Mouse (Mus musculus) neural tube, embryonic 12.5 days (tissue): ENCODE measurements around the gene Ncoa6. TPM values are rescaled to one million over a fixed set of nuclear protein-coding genes. Genes with fewer than 3 reads are reported as not detected.
A peak's percentile ranks its signal among the peaks of the same experiment; 100 is the strongest.
"Not testable (repeated sequence)": the region's sequence is repeated elsewhere in the genome, so short reads cannot be mapped to it uniquely, and the experiment has no call there.

Experiments
- ATAC-seq: fragments of 200-750 bp; cut with Nextera tagmentation; 2 replicates; pipeline ENCODE4 v1.8.0; 2017; ENCODE audit warnings: low read depth, mild to moderate bottlenecking, moderate TSS enrichment, moderate library complexity; ENCODE audit not compliant: low FRiP score
- H3K27ac ChIP-seq: fragments of 300-500 bp; sonication (generic); 2 replicates; pipeline ENCODE4 v1.5.1; 2016
- H3K27me3 ChIP-seq: fragments of 300-500 bp; sonication (generic); replicated peaks from 2 replicates; pipeline ENCODE4 v1.6.1; 2016; ENCODE audit warnings: mild to moderate bottlenecking
- H3K36me3 ChIP-seq: fragments of 300-500 bp; sonication (generic); 2 replicates; pipeline ENCODE4 v1.6.1; 2016; ENCODE audit warnings: mild to moderate bottlenecking
- H3K4me1 ChIP-seq: fragments of 300-500 bp; sonication (generic); 2 replicates; pipeline ENCODE4 v1.6.1; 2016
- H3K4me2 ChIP-seq: fragments of 300-500 bp; sonication (generic); replicated peaks from 2 replicates; pipeline ENCODE4 v1.6.1; 2016; ENCODE audit warnings: mild to moderate bottlenecking
- H3K4me3 ChIP-seq: fragments of 300-500 bp; sonication (generic); 2 replicates; pipeline ENCODE4 v1.5.1; 2016
- H3K9ac ChIP-seq: fragments of 300-500 bp; sonication (generic); 2 replicates; pipeline ENCODE4 v1.6.1; 2016; ENCODE audit warnings: mild to moderate bottlenecking
- H3K9me3 ChIP-seq: fragments of 300-500 bp; sonication (generic); 2 replicates; pipeline ENCODE4 v1.6.1; 2016; ENCODE audit warnings: mild to moderate bottlenecking
- WGBS: fragments of 180-500 bp; shearing (Covaris S2); methylation state at CpG from one replicate; pipeline ENCODE4 v1.1.7; 2016; 5-methylcytosine and 5-hydroxymethylcytosine counted together
- polyA plus RNA-seq: library from polyadenylated mRNA; unstranded; fragments of >200 nt; fragmentation: Nextera tagmentation; extraction: Ambion mirVana; gene quantifications from 2 replicates; pipeline ENCODE4 v1.2.1, GENCODE M21; 2016

Gene Ncoa6
- polyA plus RNA-seq, 1 experiment from 2014 or later: 27.7 TPM

DNA sequence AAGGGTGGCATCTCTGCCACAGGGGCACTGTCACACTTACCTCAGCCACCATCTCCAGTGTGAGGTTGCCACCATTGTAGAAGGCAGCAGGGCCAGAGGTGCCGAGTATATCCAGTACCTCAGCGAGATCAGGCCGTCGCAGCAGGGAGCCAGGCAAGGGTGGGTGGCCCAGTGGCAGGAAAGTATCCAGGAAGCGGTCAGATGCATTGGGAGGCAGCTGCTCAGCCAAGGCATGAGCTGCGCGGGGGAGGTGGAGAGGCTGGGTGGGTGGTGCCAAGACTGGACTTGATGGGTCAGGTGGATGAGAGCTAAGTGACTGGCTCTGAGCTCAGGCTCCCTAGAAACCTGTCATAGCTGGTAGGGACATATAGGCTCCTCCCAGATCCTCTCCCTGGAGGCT lies 28.9 kb upstream of the Ncoa6 start:
- Histone ChIP-seq H3K4me1 (no peaks in the 10 kb centered on the region), H3K9ac (no peak overlapping the region), H3K27me3 (no peaks in the 10 kb centered on the region), H3K36me3 (peaks cover 49% of the 10 kb centered on the region), H3K4me3 (no peak overlapping the region), H3K4me2 (no peak overlapping the region), H3K27ac (no peak overlapping the region), H3K9me3 (no peaks in the 10 kb centered on the region)
- 85% methylated on average over 7 of the region's 7 CpGs for WGBS
- ATAC-seq: no peak

DNA sequence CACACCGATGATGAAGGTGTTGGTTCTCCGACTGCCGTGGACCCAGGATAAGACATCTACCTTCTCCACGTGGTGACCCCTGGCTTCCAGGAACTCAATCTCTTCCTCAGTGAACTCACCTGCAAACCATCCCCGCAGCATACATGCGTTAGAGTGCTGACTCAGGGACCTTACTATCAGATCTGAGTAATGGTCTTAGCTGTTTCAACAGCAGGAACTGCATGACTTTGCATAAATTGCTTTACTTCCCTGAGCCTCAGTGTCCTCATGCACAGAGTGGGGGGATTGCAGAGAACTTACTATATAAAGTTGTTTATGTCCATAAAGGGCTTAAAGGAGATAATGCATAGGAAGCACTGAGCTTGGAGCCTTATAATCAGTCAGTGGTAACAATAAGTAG lies 17.3 kb upstream of the Ncoa6 start:
- H3K36me3 ChIP-seq: peaks cover 26% of the 10 kb centered on the region
- no peak overlapping the region for H3K9ac ChIP-seq
- no peak overlapping the region for H3K4me3 ChIP-seq
- no peak overlapping the region for H3K4me2 ChIP-seq
- ATAC-seq: no peak
- 93% methylated on average over 6 of the region's 6 CpGs for WGBS
- H3K27ac ChIP-seq: no peak overlapping the region
- no peaks in the 10 kb centered on the region for H3K4me1 ChIP-seq
- H3K27me3 ChIP-seq: no peaks in the 10 kb centered on the region
- H3K9me3 ChIP-seq: no peaks in the 10 kb centered on the region

DNA sequence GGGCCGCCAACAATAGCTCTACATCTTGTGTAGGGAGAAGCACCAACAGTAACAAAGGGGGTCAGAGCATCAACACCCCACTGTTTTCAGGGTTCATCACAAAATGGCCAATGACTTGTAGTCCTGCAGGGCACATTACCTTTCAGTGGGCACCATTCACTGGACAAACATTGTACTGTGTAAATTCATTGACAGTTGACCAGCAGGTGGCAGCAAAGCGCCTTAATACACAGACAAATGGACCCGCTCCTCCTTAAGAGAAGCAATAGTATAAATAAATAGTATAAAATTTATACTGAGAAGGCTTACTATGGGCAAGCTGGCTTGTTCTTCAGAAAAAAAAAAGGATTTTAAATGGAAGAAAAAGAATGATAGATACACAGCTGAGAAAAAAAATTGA lies 8.3 kb upstream of the Ncoa6 start:
- Histone ChIP-seq H3K4me1 (no peaks in the 10 kb centered on the region), H3K27me3 (no peaks in the 10 kb centered on the region), H3K4me2 (no peak overlapping the region), H3K4me3 (no peak overlapping the region), H3K9me3 (no peaks in the 10 kb centered on the region), H3K9ac (no peak overlapping the region), H3K36me3 (no peaks in the 10 kb centered on the region), H3K27ac (no peak overlapping the region)
- 41% methylated on average over 3 of the region's 3 CpGs for WGBS
- no peak for ATAC-seq

DNA sequence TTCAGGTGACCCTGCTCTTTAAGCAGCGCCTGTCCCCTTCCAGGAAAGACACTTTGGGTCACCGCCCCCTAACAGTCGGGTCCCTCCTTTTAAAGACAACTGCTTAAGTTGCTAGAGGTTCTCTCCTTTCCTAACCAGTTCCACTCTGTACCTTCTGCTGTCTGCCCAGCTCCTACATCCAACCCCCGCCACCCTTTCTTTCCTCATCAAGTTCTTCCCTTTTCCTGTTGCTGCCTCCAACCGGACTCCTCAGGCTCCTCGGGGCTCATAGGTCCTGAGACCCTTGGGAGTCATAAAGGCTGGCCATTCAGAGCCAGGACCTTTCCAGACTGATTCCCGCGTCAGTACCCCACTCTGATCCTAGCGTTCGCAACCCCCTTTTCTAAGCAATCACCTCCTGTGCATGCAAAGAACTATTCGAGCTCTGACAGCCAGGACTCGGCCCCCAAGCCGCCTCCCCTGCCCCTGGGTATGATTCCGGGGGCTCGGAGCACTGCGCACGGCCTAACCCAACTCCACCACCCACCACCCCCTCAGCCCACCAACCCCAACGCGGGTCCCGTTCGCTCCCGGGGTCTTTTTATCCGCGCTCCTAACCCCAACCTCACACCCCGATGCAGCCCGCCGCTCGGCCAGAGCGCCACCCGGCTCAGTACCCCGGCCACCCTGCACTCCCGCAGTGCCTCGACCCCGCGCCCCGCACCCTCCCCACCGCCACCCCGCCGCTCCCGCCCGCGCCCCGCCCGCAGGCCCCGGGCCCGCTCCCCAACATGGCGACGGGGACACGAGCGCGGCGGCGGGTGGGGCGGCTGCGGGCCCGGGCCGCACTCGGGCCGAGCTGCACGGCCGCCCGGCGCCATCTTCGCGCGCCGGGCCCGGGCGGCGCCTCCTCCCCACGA lies 774 bp downstream of the Ncoa6 start:
- WGBS: under 1% methylated on average over 47 of the region's 71 CpGs
- peak overlapping the region; percentile 97 for H3K9ac ChIP-seq
- no peaks in the 10 kb centered on the region for H3K9me3 ChIP-seq
- peak; percentile 70 for ATAC-seq
- no peaks in the 10 kb centered on the region for H3K27me3 ChIP-seq
- H3K36me3 ChIP-seq: no peaks in the 10 kb centered on the region
- H3K27ac ChIP-seq: peak overlapping the region; percentile 79
- peak overlapping the region; percentile 97 for H3K4me3 ChIP-seq
- peak overlapping the region; percentile 75 for H3K4me2 ChIP-seq
- H3K4me1 ChIP-seq: peaks cover 18% of the 10 kb centered on the region

DNA sequence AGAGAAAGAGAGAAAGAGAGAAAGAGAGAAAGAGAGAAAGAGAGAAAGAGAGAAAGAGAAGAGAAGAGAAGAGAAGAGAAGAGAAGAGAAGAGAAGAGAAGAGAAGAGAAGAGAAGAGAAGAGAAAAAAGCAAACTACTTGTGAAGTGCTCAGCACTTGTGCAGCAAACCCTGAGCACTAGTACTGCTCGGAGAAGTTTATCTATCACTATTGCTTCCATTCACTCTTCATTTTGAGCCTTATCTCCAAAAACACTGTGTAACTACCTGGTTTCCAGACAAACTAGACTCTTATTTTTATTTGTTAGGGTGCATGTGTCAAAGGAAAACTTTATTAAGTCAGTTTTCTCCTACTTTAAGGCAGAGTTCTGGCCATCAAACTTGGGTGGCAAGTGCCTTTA lies 6.8 kb downstream of the Ncoa6 start:
- H3K9ac ChIP-seq: no peak overlapping the region
- no peak for ATAC-seq
- 100% methylated on average over 1 of the region's 1 CpGs for WGBS
- H3K36me3 ChIP-seq: no peaks in the 10 kb centered on the region
- H3K27me3 ChIP-seq: no peaks in the 10 kb centered on the region
- H3K9me3 ChIP-seq: no peaks in the 10 kb centered on the region
- no peak overlapping the region for H3K4me3 ChIP-seq
- no peak overlapping the region for H3K4me2 ChIP-seq
- peaks cover 11% of the 10 kb centered on the region for H3K4me1 ChIP-seq
- H3K27ac ChIP-seq: no peak overlapping the region

DNA sequence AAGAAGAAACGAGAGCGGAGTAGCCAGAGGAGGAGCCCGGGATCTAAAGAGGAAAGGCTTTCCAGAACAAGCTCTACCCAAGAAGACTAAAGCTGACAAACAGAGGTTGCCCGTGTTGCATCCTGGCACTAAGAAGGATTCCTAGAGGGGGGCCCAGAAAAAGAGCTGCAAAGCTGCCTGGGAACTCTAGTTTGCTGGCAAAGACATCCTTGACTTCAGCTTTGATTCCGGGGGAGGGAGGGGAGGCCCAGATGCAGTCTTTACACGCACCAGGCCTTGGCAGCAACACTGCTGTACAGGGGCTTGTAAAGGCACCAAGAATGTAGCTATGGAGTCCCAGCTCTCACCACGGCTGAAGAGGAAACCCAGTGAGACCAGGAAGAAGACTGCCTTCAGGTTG lies 20.1 kb downstream of the Ncoa6 start:
- peaks cover 13% of the 10 kb centered on the region; the same call in 1 of the 2 replicates for H3K36me3 ChIP-seq
- no peak overlapping the region for H3K4me2 ChIP-seq
- no peaks in the 10 kb centered on the region for H3K9me3 ChIP-seq
- no peak overlapping the region for H3K9ac ChIP-seq
- no peak overlapping the region for H3K27ac ChIP-seq
- no peak for ATAC-seq
- no peaks in the 10 kb centered on the region for H3K4me1 ChIP-seq
- H3K27me3 ChIP-seq: no peaks in the 10 kb centered on the region
- WGBS: 92% methylated on average over 7 of the region's 7 CpGs
- no peak overlapping the region for H3K4me3 ChIP-seq

DNA sequence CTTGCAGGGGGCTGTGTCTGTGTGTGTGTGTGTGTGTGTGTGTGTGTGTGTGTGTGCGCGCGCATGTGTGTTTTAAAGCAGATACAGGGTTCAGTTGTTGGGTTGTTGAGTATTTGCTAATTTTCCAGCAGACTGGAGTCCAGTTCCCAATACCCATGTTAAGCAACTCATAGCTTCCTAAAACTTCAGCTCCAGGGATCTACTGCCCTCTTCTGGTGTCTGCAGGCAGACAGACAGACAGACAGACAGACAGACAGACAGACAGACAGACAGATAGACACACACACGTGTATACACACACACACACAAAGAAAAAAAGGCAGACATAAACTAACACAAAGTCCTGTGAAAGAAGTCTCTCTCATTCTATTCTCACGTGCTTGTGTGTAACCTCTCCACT lies 22.4 kb downstream of the Ncoa6 start:
- no peak overlapping the region for H3K4me3 ChIP-seq
- H3K4me1 ChIP-seq: no peaks in the 10 kb centered on the region
- H3K27ac ChIP-seq: no peak overlapping the region
- H3K9ac ChIP-seq: no peak overlapping the region
- no peaks in the 10 kb centered on the region for H3K9me3 ChIP-seq
- no peaks in the 10 kb centered on the region for H3K27me3 ChIP-seq
- ATAC-seq: no peak
- H3K36me3 ChIP-seq: peaks cover 11% of the 10 kb centered on the region; the same call in 1 of the 2 replicates
- 88% methylated on average over 5 of the region's 5 CpGs for WGBS
- no peak overlapping the region for H3K4me2 ChIP-seq

DNA sequence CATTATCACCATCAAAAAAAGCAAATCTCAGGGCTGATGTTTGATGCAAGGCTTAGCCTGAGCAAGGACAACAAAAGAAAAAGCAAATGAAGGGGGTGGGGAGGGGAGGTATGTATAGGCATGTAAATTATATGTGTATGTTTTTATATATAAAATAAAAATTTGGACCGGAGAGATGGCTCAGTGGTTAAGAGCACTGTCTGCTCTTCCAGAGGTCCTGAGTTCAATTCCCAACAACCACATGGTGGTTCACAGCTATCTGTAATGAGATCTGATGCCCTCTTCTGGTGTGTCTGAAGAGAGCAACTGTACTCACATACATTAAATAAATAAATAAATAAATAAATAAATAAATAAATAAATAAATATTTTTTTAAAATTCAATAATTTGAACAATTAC lies 25.8 kb downstream of the Ncoa6 start:
- not testable (repeated sequence) for H3K9me3 ChIP-seq, H3K4me2 ChIP-seq, H3K9ac ChIP-seq, H3K27me3 ChIP-seq, H3K4me3 ChIP-seq, H3K27ac ChIP-seq, H3K4me1 ChIP-seq, H3K36me3 ChIP-seq, ATAC-seq
- 94% methylated on average over 1 of the region's 1 CpGs for WGBS

DNA sequence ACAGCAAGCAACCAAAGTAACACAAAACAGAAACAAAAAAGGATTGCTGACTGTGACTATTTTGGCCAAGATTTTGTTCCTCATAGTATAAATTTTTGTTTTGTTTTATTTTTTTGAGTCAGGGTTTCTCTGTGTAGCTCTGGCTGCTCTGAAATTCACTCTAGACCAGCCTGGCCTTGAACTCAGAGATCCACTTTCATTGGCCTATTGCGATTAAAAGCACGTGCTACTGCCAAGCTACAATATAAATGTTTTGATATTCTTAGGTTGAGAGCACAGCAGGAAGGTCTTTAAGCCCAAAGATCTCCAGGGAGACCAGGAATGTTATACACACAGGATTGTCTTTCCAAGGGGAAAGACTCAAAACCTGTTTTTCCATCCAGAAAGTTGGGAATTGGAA lies 30.2 kb downstream of the Ncoa6 start:
- no peak for ATAC-seq
- Histone ChIP-seq H3K4me1 (no peaks in the 10 kb centered on the region), H3K9me3 (no peaks in the 10 kb centered on the region), H3K4me3 (no peak overlapping the region), H3K36me3 (no peaks in the 10 kb centered on the region), H3K9ac (no peak overlapping the region), H3K27me3 (no peaks in the 10 kb centered on the region), H3K4me2 (no peak overlapping the region), H3K27ac (no peak overlapping the region)
- 78% methylated on average over 2 of the region's 2 CpGs for WGBS

DNA sequence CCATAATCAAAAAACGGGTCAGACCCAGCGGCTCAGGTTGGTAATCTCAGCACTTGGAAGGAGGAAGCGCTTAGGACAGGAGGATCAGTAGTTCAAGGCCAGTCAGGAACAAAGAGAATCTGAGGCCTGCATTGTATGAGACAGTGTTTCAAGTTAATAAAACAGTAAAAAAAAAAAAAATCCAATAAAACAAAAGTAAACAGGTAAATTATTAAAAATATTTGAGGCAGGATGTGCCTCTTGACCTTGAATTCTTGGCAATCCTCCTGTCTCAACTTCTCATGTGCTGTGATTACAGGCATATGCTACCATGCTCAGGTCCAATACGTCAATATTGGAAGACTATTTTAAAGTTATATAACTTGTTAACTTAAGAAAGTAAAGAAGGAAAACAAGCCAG lies 30.8 kb downstream of the Ncoa6 start:
- Histone ChIP-seq H3K27me3 (no peaks in the 10 kb centered on the region), H3K4me2 (no peak overlapping the region), H3K9me3 (no peaks in the 10 kb centered on the region), H3K9ac (no peak overlapping the region), H3K4me3 (no peak overlapping the region), H3K27ac (no peak overlapping the region), H3K4me1 (no peaks in the 10 kb centered on the region), H3K36me3 (no peaks in the 10 kb centered on the region)
- WGBS: 90% methylated on average over 4 of the region's 4 CpGs
- no peak for ATAC-seq

DNA sequence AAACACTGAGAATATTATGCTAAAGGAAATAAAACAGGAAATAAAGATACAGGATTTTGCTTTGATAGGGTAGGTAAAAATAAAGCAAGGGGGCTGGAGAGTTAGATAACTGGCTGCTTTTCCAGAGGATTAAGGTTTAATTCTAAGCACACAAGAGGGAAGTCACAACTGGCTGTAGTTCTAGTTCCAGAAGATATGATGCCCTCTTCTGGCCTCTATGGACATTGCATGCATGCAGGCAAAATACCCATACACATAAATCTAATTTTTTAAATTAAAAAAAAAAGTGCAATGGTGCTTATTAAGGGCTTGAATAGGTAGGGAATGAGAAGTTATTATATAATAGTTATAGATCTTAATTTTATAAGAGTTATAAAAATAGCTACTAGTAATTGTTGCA lies 37.2 kb downstream of the Ncoa6 start:
- Histone ChIP-seq H3K4me3 (no peak overlapping the region), H3K9me3 (no peaks in the 10 kb centered on the region), H3K27me3 (no peaks in the 10 kb centered on the region), H3K27ac (no peak overlapping the region), H3K36me3 (peaks cover 35% of the 10 kb centered on the region), H3K4me1 (no peaks in the 10 kb centered on the region), H3K4me2 (no peak overlapping the region), H3K9ac (no peak overlapping the region)
- ATAC-seq: no peak

DNA sequence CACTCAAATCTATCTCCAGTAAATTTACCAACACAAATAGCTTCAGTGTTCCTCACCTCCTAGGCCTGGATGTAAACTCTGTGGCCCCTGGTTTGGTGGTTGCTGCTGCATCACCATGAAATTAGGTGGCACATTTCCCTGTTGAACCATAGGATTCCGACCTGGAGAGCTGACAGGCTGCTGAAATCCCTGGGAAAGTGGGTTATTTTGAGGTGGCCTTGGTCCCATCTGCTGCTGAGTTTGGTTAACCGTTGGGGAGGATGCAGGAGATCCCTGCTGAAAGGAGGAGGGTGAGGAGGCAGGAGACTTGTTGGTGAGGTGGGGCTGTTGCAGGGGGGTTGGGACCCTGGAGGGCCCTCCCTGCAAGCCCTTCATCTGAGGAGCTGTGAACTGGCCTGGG lies 52.8 kb downstream of the Ncoa6 start:
- no peak overlapping the region for H3K9ac ChIP-seq
- H3K4me1 ChIP-seq: no peaks in the 10 kb centered on the region
- H3K27ac ChIP-seq: no peak overlapping the region
- H3K27me3 ChIP-seq: no peaks in the 10 kb centered on the region
- no peak overlapping the region for H3K4me2 ChIP-seq
- no peak overlapping the region for H3K4me3 ChIP-seq
- no peaks in the 10 kb centered on the region for H3K9me3 ChIP-seq
- no peak for ATAC-seq
- 91% methylated on average over 2 of the region's 2 CpGs for WGBS
- peaks cover 45% of the 10 kb centered on the region for H3K36me3 ChIP-seq

DNA sequence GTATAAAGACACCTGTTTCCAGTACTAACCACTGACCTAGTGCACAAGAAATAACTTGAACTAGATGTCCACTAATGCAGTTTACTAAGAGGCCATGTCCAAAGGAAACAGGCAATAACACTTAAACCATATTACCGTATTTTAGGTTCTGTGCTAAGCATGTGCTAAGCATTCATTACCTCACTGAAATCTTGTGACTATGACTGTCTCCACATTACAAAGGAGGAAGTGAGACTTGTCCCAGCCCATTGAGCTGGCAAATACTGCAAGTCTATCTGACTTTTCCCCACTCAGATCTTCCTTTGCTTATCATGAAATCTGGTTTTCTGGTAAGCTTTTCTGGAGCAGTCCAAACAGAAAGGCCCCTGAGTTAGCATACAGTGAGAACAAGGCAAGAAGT lies 69.1 kb downstream of the Ncoa6 start:
- no peak for ATAC-seq
- H3K4me1 ChIP-seq: no peaks in the 10 kb centered on the region
- no peaks in the 10 kb centered on the region for H3K9me3 ChIP-seq
- WGBS: 91% methylated on average over 1 of the region's 1 CpGs
- H3K4me2 ChIP-seq: no peak overlapping the region
- no peaks in the 10 kb centered on the region for H3K27me3 ChIP-seq
- peaks cover 54% of the 10 kb centered on the region for H3K36me3 ChIP-seq
- H3K4me3 ChIP-seq: no peak overlapping the region
- H3K9ac ChIP-seq: no peak overlapping the region
- no peak overlapping the region for H3K27ac ChIP-seq
